Mouse (Mus musculus): ENCODE data around the gene Amdhd1.

GRCm38 (mm10) chr10:93567841-93568566, 28.2 kb upstream of the Amdhd1 start:
- no peak for TF ChIP-seq POLR2A (IDR thresholded peaks at IDR 0.05; ENCODE audit: insufficient read length, low read depth)
- TF ChIP-seq REST (IDR thresholded peaks at IDR 0.05; ENCODE audit: insufficient read depth, insufficient read length): no peak
- TF ChIP-seq TCF12 (IDR thresholded peaks at IDR 0.05; ENCODE audit: insufficient read depth, poor library complexity, severe bottlenecking): no peak
- no peak for TF ChIP-seq MYOG (IDR thresholded peaks at IDR 0.05; ENCODE audit: control insufficient read depth in 1 of 3, insufficient read depth in 1 of 3, insufficient read length in 2 of 3, low read depth in 2 of 3)
- no peak for TF ChIP-seq MAX (IDR thresholded peaks at IDR 0.05; ENCODE audit: low read depth)
- TF ChIP-seq USF1 (IDR thresholded peaks at IDR 0.05; ENCODE audit: low read depth): no peak
- TF ChIP-seq E2F4 (IDR thresholded peaks at IDR 0.05; ENCODE audit: insufficient read depth): no peak
